Mouse (Mus musculus) gastrocnemius, postnatal 36 days (tissue): ENCODE data around the gene Ccdc194. TPM values are rescaled to one million over a fixed set of nuclear protein-coding genes. Genes with fewer than 3 reads are reported as not detected.
"Not testable (repeated sequence)": the region's sequence is repeated elsewhere in the genome, so short reads cannot be mapped to it uniquely, and the experiment has no call there.

ENCODE experiments used
- DNase-seq, 2 experiments: peaks; one replicate each; pipeline ENCODE4 v3.0.0; 2022
- intact Hi-C: fragments of 180-260 bp; cut with DNase I; formaldehyde crosslinking; loops from one replicate; pipeline ENCODE4 v1.15.1; 2025
- total RNA-seq, 2 experiments: library from RNA; stranded (reverse); gene quantifications; 2 replicates each; pipeline ENCODE4 v1.2.3; 2021

Gene Ccdc194
- total RNA-seq, 2 experiments from 2014 or later = not detected

DNA sequence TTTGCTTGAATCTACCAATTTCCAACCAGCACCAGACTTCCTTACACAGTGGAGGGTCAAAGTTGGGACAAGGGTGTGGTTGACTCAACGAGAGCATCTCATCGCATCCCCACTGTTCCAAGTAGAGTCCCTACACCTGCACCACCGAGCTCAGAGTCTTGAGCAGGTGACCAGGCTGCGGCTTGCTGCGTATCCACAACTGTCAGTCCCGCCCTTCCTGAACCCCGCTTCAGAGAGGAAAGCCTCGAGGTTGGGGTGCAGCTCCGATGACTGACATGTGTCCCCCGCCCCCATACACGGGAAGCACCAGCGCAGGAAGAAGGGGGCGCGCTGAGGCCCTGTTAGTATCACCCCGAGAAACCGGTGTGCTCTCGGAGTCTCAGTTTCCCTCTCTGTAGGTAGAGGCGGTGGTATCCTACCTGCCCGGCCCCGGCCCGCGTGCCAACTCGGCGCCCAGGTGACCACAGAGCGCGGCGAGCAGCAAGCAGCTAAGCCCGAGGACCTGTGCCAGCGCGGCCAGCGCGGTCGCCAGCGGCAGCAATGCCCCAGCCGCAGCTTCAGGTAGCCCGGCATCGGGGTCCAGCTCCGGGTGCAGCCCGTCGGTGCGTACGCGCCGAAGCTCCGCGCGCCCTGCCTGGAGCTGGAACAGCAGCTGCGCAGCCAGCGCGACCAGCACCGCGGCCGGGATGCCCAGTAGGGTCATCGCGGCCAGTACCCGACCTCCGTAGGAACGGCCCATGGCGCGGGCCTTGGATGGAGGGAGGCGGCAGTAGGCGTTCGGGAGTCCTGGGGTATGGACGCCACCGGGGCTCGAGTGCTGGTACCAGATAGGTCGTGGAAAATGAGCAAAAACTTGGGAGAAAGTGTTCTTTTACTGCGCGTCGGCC lies 32.8 kb upstream of the Ccdc194 start, which contains the start of gene Tmem221:
Tmem221 (minus strand) TSS at position 801 of the 887 bp plus-strand sequence.
- intact Hi-C loops = loop anchor here (2.0 kb wide), 1 partner anchor 74 kb away; no protein-coding TSS in a partner anchor
- no peak for DNase-seq

- intact Hi-C loops = no loop called here
- DNase-seq = no peak
These were observed 29.1 kb upstream of the Ccdc194 start for GRCm38 (mm10) chr8:71554644-71555043.

- intact Hi-C loops = no loop called here
- DNase-seq = no peak
These were observed 28.5 kb upstream of the Ccdc194 start for GRCm38 (mm10) chr8:71554001-71554400.

DNA sequence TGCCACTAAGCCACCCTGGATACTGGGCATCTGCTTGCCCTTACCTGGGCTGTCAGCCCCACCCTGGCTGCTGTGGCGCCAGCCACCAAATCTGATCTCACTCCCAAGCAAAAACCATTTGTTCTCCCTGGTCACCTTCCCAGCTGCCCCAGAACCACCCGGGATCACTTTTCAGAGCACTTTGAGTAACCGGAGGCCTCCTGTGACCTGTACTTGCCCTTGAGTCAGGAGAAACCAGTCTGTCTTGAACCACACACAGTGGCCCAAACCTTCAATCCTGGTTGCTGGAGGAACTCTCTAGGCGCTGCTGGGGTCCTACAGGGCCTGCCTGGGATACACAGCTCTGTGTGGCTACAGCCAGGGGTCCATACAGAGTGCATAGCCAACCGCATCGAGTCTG lies 27.3 kb upstream of the Ccdc194 start:
- intact Hi-C loops = no loop called here
- no peak for DNase-seq

- intact Hi-C loops = no loop called here
- no peak for DNase-seq
These were observed 25.2 kb upstream of the Ccdc194 start for GRCm38 (mm10) chr8:71550754-71551153.

DNA sequence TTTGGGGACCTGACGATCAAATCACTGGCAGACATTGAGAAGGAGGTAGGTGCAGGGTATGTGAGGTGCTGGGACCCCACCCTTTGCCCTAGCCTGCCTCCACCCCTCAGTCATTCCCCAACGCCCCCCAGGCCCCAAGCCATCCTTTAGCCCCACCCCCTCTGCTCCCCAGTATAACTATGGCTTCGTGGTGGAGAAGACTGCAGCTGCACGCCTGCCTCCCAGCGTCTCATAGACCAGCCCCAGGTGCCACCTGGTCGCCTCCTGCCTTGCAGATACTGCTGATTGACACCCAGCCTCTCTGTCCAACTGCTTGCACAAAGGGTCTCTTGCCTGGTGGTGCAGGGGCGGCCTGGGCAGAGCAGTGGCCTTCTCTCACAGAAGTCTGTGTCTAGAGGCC lies 22.1 kb upstream of the Ccdc194 start:
- DNase-seq = no peak
- intact Hi-C loops = loop anchor here (10.0 kb wide), 1 partner anchor 377 kb away; no protein-coding TSS in a partner anchor

DNA sequence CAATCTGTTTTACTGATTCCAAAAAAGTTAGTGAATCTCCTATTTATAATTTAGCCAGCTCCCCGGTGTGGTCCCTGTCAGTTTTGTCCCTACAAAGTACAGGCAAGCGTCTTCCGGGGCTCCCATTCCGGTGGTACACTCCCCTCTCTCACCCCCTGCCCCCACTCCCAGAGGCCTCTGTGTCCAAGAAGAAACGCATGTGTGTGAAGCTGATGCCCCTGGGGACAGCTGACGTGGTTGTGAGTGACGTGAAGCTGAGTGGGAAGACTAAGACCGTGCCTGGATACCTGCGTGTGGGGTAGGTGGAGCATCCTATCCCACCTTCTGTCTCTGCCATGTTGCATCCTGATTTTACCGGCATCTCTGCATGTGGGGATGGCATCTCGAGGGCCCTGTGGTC lies 19.5 kb upstream of the Ccdc194 start:
- DNase-seq = no peak
- intact Hi-C loops = loop anchor here (10.0 kb wide), 1 partner anchor 380 kb away; no protein-coding TSS in a partner anchor

DNA sequence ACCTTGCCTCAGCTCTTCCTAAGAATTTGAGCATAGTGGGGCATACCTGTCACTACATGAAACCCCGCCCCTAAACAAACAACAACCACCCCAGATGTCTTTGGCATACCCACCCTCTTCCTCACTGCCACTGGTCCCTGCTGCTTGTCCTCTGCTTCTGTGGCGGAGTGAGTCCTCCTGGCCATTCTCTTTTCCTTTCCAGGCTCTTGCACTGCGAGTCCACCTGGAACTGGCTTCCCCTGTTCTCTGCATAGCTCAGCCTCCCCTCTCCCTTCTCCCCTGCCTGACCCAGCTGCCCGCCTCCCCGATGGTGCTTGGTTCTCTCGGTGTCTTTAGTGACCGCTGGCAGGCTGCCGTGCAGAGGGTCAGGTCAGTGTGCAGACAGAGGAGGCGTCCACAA lies 18.2 kb upstream of the Ccdc194 start:
- DNase-seq = no peak
- intact Hi-C loops = loop anchor here (10.0 kb wide), 1 partner anchor 381 kb away; no protein-coding TSS in a partner anchor

DNA sequence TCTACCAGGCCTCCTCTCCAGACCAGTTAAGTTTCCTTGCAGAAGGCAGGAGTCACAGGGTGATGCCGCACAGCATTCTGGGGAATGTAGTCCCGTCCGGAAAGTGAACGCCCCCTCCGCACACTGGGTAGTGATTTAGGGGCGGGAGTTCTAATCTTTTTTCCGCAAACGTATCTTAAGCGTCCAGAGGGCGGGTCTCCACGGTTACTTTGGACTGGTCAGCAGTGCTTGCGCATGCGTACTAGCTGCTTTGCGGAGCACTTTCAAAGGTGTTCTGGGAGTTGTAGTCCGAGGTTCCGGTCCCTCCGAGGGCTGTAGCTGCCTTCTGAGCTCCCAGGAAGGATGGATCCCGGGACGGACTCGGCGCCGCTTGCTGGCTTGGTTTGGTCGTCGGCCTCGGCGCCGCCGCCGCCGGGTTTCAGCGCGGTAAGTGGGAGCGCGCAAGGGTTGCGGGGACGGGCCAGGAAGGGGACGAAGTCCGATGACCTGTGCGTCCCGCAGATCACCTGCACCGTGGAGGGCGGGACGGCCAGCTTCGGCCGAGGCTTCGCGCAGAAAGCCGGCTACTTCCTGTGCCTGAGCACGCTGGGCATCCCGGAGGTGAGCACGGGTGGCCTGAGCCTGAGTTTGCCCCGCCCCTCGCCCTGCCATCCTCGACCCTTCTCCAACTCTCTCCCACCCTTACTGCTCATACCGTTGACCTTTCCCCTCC lies 17.3 kb upstream of the Ccdc194 start, which contains the start of gene Mvb12a:
Mvb12a (plus strand) TSS at position 291 of the 712 bp plus-strand sequence.
- intact Hi-C loops = loop anchor here (10.0 kb wide), 1 partner anchor 382 kb away; no protein-coding TSS in a partner anchor
- peak; percentile 90 to 97 for DNase-seq

- intact Hi-C loops = no loop called here
- DNase-seq = peak; percentile 80 to 83
These were observed 11.7 kb upstream of the Ccdc194 start, which contains the start of gene Bst2 for GRCm38 (mm10) chr8:71537028-71537867. Gene Bst2 (minus strand): TSS chr8:71537456.

DNA sequence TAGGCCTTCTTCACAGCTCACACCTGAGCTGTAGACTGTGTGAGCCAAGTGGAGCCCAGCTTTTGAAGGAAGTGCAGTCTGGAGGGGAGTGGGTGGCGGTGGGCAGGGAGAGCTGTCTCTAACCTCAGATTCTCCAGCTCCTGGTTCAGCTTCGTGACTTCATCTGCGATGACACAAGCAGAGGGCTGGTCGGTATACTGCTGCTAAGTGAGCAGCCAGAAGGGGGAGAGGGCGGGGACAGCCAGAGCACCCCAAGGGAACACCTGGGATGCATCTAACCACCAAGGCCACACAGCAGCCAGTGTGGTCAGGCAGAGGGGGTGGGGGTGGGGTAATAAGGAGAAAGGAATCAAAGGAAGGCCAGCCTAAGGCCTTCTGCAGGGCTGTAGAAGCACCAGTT lies 10.2 kb upstream of the Ccdc194 start:
- intact Hi-C loops = no loop called here
- no peak for DNase-seq

- no peak for DNase-seq
- intact Hi-C loops = no loop called here
These were observed 8.8 kb upstream of the Ccdc194 start for GRCm38 (mm10) chr8:71534263-71534810.

- intact Hi-C loops, DNase-seq: not testable (repeated sequence)
These were observed 5.4 kb upstream of the Ccdc194 start for GRCm38 (mm10) chr8:71530735-71531467.

DNA sequence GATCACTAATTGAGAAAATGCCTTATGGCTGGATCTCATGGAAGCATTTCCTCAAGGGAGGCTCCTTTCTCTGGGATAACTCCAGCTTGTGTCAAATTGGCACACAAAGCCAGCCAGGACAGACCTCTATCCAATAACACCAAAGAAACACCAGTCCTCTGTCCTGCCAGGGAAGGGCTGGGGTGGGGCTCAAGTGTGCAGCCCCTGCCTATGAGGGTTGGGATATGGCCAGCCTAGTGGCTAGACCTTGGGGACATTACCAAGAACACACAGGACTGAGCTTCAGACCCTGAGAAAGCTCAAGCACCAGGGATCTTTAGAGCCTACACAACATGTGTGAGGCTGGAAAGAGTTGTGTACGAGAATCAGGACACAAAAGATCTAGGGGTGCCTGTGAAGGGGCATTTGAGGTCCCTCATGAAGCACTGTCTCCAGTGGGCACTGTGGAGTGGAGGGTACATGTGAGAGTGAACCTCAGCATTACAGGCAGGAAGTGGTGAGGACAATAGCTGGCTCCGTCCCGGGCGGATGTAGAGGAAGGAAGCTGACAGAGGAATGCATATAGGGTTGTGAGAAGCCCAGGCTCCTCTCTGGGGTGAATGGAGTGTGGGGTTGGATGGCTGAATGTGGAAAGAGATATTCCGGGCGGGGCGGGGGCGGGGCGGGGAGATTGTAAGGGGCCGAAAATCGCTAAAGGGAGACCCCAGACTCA lies 3.0 kb upstream of the Ccdc194 start:
- DNase-seq = no peak
- intact Hi-C loops = no loop called here

DNA sequence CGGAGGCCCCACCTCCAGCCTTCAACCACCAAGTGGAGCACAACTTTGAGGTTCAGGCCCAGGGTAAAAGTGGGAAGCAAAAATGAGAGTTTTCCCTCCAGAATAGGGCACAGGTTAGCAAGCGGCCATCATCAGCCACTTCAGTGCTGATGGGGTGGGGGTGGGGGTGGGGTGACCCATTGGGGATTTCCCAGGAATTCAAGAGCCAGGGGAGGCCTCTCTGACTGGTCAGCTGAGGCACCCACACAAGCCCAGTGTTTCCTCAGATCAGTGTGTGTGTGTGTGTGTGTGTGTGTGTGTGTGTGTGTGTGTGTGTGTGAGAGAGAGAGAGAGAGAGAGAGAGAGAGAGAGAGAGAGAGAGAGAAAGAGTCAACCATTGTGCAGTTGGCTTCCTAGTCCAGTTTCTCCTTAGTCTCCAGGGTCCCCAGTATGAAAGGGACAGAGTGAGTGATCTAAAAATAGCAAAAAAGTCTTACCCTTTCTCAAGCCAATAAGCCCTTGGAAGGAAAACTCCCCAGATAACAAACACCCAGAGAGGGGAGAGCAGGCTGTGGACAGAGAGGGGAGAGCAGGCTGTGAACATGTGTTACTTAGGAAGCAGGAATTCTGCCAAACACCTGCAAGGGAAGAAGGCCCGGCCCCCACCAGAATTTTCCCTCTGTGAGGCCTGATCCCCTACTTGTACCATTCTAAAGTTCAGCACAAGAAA lies 1.8 kb upstream of the Ccdc194 start:
- DNase-seq = no peak
- intact Hi-C loops = no loop called here

DNA sequence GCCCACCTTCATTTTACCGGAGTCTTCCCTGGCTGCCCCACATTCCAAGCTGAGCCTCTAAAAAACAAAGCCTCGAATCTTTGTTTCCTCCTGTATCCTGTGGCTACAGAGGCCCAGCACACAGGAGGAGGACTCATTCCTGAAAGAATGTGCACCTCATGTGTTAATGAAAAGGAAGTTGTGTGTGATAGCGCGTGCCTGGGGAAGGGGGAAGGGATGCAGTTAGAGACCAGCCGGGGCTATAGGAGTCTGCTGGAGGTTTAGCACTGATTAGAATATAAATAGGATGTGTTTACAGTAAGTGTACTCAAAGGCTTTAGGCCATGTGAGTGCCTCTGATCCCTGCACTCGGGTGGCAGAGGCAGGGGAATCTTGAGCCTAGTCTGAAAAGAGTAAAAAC lies 761 bp upstream of the Ccdc194 start:
- intact Hi-C loops = no loop called here
- no peak for DNase-seq

DNA sequence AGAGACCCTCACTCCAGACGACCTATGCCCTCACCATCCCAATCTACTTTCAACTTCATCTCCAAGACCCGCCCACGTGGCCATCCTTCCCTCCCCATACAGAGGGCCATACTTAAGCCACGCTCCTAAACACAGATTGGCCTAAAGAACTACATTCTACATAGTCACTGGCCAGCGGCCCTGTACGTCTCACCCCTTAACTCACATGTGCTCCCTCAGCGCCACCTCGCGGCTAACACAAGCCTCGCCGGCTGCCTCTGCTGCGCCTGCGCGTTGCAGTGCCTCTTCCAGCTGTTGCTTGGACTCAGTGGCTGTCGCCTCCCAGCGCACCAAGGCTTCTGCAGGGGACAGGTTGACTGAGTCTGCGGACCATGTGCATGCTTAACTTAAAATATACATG lies 3.9 kb downstream of the Ccdc194 start:
- DNase-seq = peak; percentile 94 to 96
- intact Hi-C loops = loop anchor here (1.0 to 2.0 kb wide), 2 partner anchors 26 to 81 kb away; no protein-coding TSS in a partner anchor
